Mouse (Mus musculus) spleen, postnatal 36 days (tissue): Measurements from ENCODE around the gene Slc17a8.
"Not testable (repeated sequence)": the region's sequence is repeated elsewhere in the genome, so short reads cannot be mapped to it uniquely, and the experiment has no call there.

ENCODE experiments used
- DNase-seq, 2 experiments: peaks; one replicate each; pipeline ENCODE4 v3.0.0; 2022; ENCODE audit warnings: low spot score in 2 of 2, mixed read lengths in 1 of 2

The Slc17a8 gene

DNA sequence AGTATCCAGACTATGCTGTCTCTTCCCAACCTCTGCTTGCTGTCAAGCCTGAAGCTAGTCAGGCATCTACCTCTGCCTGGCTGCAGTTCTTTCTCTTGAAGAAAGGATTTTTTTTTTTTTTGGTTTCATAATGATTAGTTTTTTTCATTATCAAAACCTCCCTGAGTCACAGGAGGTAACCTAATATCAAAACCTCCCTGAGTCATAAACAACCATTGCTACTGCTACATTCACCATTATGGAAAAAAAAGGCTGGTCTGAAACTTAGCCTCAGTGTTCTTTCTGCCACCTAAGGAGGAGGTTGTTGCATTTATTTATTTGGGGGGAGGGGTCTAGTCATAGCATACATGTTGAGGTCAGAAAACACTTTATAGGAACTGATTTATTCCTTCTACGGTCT, 31.2 kb downstream of the Slc17a8 start:
- no peak for DNase-seq

DNA sequence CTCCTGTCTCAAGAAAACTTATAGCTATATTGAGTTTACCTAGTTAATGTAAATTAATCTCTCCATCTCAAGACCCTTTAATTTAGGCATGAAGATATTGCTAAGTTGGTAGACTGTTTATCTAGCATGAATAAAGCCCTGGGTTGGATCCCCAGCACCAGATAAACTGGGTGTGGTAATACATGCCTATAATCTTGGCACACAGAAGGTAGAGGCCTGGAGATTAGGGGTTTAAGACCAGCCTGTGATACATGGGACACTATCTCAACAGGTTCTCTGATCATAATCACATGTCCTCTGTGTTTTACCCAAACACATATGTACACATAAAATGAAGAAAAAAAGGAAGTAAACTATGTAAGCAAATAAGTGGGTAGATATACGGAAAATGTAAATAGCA, 32.3 kb downstream of the Slc17a8 start:
- no peak for DNase-seq

DNA sequence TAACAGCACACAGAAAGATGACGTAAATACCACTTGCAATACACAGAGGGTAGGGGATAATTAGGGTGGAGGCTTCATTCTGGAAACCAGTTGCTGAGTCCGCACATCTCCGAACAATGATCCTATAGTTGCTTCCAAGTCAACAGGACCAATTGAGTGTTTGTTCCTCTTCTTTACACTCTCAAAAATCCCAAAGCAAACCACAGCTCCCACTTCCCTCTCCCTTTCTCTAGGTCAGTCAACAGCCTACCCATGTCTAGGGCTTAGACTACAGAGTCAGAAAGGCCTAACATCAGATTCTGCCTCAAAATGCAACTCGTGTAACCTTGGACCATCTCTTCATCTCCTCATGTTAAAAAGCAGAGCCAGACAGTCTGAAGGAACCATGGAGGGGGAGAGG, 36.3 kb downstream of the Slc17a8 start:
- DNase-seq, result no peak

DNA sequence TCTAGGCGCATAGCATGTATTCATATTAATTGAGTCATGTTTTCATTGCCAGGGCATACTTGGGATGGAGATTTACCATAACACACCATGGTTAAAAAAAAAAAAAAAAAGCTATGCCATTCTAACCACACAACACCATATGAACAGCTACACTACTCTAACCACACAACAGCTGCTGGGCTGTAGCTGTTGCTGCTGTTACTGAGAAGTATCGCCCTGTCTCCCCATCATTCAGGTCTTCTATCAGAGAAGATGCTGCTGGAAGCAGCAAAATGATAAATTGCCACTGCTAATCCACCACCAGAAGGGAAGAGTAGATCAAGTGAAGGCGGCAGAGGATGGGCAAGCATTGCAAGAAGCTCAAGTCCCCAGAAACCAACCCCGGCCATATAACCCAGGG, 42.3 kb downstream of the Slc17a8 start:
- DNase-seq, result no peak

DNA sequence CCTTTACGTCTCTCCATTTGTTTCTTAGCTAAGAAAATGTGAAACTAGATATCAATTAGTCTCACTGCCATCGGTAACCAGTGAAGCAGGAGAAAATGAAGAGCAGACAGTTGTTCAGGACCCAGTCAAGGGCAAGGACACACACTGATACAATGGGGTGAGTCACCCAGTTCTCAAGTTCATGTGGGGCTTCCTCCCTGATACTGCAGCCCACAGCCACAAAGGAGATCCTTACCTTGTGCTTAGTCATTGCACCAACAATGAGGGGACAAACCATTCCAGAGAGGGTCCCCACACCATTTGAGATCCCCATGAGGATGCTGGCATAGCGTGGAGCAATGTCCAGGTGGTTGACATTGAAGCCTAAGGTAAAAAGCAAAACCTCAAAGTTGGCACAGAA, 43.4 kb downstream of the Slc17a8 start:
- DNase-seq, result no peak

DNA sequence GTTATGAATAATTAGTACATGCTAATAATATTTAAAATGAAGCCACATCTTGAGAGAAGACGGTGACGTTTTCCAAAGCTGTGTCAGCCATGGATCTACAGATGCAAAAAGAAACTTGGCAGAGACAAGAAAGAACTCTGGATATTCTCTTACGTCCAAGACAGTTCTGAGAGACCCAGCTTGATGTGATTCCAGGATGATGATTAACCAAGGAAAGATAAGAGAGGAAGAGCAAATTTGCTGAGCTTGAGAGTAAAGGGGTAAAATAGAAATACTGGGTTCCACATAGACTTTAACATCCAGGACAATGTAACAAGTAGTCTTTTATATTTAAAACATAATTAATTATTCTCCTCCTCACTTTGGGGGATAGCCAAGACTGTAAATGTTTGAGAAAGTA, 47.6 kb downstream of the Slc17a8 start:
- DNase-seq, result no peak

DNA sequence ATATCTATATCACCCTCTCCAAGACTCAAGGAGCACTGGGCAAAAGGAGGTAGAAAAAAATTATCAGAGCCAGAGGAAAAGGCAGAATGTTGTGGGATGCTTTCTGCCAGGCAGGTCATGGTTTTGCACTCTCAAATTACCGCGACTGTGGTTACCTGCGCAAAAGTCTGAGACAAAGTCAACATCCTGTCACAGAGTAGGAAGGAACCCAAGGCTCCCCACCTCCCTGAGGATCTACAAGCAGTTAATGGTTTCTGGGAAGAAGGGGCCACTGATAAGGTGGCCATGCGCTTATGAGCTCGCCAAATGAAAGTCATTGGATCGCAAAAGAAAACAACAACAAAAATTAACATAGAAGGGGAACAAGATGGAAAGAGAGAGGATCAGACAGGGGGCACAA, 48.1 kb downstream of the Slc17a8 start:
- DNase-seq, result no peak

DNA sequence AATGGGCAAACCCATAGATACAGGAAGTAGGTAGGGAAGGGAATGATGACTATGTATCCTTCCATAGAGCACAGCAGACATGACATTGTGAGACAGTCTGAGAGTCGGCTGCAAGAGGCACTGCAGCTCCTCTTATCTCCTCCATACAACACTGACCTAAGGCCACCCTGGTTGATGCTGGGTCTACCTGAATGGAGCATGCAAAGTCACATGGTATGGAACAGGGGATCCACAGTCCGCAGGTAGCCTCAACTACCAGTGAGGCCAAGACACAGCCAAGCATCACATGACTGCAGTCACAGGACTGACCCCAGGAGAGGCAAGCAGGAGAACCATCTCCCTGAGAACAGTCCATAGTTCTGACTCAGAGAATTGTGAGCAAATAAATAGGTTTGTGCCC, 53.7 kb downstream of the Slc17a8 start:
- DNase-seq, result no peak

DNA sequence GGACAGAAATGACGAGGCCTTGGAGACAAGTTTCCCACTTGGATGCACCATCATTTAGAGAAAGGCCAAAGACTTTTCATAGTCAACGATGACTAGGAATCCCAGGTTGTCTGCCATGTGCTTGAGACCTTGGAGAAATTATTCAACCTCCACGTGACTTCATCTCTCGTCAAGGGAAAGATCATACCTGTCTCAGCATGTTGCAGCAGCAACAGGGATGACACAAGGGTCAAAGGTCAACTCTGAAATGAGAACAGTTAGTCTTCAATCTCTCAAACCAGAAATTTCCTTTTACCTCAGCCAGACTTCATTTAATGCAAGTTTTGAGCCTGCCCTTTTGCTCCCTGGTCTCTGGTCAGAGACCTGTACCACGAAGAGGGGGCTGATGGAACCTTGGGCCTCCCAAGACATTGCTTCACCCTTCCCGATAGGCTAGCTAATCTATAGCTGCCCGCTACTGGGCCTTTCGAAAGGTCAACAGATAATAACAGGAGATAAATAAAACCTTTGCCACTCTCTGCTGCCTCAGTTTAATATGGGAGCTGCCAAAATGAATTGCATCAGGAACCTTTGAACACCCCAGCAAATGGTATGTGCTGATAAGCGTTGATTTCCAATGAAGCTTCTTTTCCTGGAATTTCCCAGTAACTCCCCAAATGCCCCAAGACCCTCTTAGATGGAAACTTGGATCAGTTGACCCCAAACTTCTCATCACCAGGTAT, 55.6 kb downstream of the Slc17a8 start:
- DNase-seq, result no peak

DNA sequence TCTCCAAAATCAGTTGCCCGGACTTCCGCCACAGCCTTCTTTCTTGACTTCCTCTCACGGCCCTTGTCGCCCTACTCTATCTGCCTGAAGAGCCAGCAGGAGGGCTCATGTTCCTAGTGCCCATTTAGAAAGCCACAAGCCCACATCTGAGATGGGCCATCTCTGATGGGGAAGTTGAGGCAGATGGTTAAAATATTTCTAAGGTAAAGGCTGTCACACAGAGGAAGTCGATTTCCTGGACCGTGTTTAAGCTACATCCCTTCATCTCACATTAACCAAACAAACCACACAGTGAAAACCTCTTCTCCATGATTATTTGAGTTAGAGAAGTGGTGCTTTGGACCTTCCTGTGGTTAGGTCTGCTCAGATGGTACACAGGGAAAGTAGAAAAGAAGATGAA, 58.9 kb downstream of the Slc17a8 start:
- no peak for DNase-seq

DNA sequence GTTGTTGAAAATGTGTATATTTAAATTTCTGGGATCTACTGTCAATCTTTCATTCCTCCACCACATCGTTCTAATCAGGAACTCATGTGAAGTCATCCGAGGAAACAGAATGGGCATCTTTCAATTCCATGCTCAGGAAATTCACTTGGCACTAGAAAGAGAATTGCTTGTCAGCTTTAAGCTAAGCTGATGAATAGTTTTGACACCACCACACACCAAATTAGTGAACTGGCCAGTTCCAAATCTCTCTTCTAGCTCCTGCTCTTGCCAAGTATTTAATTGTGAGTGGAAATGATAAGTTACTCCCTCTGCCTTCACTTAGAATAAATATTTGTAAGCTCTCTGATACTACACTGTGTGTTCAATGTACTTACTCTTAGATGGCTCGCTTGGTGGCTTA, 61.7 kb downstream of the Slc17a8 start:
- no peak for DNase-seq

DNA sequence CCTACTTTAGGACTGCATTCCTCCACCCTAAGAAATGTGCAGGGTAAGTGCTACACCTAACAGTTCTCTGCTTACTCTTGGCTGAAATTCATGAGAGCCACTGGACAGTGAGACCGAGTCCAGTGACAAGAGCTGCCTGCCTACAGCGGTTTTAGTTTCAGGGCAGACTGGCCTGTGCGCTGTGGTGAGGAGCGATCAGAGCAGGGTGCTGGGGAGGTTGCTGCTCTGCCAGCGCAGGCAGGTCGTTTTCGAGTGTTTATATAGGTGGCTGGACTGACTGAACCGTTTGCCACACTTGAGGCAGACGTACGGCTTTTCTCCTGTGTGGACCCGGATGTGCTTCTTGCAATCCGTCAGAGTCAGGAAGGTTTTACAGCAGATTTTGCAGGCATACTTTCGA, 66.2 kb downstream of the Slc17a8 start:
- DNase-seq, result not testable (repeated sequence)

DNA sequence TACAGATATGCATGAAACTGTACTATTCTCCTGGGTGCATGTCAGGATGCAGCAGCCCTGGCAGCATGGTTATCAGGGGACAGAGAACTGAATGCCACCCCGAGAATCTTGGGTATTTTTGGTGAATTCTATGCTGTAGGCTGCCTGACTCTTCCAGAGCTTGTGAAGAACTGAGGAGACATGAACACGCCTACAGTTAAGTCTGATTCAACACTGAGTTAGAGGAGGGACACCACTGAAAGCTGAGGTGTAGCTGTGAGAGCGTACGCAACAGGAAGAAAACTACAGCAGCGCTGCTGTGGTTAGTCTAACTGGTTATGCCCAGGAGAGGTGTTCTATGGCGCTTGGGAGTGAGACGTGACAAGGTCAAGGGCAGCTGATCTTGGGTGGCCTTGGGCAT, 67.2 kb downstream of the Slc17a8 start:
- DNase-seq, result not testable (repeated sequence)

DNA sequence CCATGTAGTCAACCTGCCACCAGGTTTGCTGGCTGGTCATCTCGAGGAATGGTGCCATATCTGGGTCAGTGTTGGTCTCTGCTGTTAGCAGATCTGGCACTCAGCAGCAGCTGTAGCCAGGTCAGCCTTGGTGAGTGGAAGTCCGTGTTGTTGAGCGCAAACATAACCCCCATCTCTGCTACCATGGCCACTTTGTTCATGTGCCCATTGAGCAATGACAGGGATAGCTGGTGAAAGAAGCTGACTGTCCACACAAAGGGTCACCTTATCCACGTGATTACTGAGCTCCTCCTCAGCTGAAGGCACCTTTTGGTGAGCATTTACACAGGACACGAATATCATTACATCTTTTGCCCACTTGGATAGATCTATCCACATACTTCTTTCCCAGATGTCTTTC, 68.0 kb downstream of the Slc17a8 start:
- DNase-seq, result no peak

DNA sequence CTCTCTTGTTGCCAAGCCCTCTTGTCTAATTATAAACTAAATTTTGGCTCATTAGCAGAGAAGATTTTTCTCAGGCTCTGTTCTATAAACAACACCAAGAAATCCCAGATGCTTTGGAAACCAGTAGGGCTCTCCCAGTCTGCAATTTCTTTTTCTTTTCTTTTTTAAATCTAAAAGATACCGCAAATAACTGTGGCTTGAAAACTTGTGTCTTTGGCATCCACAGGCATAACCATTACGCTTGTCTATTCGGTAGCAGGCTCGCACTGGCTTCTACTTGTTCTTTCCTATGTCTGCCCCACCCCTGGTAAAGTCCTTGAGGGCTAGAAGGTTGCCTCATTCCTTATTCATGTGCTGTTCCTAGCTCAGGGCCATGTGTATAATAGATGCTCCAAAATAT, 69.4 kb downstream of the Slc17a8 start:
- no peak for DNase-seq

DNA sequence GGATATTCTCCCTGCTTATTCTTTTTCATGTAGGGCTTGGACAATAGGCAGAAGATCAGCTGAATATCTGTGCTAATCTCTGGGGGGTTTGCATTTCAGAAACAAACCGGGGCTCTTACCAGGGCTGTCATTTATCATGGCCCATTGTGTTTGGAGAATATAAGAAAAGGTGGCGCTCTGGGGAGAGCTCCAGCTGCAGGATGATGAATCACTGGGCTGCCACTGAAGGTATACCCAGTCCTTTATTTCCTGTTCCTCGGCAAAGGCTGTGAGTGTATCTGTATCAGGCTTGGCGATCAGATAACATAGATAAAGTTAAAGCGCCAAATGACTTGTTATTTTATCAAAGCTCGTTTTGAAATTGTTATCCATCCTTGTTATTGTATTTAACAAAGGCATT, 73.0 kb downstream of the Slc17a8 start:
- DNase-seq, result no peak

DNA sequence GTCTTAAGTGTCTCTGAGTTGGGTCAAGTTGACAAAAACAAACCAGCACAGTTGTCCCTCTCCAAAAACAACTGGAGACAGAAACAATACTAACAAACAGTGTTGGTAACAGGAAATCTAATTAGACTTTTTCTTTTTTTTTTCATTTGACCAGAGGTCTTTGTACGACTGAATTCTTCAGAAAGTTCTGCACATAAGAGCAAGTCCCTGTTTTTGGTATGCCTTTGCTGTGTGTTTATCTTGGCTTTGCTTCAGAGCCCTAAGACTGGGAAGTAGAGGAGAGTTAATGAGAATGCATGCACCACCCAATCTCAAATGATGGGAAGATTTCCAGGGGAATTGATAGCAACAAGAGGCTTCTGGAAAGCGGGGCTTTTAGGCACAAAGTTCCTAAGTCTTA, 74.1 kb downstream of the Slc17a8 start:
- DNase-seq, result no peak

DNA sequence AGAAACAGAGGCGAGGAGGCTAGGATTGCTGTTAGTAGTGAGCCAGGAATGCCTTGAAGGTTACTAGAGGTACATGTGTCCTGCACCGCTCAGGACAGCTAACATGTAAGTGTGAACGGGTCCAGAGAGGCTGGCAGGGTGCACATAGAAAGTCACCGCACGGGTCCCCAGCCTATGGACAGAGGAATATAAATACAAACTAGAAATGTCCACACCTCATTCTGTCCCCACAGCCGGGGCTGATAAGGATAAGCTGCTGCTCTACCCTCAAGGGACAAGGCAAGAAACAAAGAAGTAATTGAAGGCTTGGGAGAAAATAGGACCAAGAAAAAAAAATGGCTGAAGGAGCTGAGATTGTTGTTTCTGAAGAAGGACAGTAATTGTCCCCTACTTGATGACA, 77.2 kb downstream of the Slc17a8 start:
- no peak for DNase-seq

DNA sequence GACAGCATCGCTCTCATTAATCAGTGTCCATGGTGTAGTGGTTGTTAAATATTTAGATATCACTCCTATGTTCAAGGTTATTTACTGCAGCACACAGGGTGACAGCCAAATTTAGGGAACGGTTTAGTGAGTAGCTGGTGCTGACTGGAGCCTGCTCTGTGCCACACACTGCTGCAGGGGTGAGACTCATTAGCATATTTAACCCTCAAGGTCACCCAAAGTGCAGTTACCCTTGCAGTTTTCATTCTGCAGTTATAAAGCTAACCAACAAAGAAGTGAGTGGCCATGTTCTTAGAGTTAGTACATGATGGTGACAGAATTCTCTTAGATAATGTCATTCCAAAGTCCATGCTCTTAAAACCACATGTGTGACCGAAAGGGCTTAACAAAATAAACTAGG, 78.7 kb downstream of the Slc17a8 start:
- DNase-seq, result no peak

DNA sequence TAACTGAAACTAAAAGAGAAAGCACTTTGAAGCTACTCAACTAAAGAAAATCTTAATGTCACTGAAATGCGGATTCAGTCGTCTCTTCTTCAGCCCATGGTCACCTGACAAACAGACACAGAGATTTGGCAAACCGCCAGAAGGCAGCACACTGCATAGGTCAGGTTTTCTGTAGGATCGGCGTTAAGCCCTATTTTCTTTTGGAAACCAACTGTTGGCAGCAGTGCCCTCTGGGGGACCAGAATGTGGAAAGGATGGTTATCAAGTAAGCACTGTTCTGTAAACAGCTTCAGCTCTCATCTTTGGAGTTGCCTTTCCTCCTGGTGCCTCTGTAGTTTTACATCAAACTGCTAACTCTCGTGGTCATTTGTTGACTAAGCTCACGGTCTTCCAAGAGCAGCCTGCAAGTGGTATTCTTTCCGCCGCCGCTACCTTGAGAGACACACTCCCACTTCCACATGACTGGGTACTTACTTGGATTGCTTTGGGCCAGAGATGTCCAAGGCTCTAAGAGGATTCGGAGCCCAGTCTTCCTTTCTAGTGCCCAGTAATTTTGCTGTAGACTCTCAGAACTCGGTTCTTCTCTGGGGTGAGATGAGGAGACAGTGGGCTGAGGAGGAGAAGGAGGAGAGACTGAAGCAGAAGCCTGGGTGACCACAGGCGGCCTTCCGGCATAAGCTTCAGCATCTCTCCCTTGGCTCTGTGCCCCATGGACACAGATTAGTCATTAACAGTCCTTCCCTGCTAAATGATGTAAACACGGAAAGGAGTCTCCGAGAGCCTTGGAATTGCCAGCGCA, 87.9 kb downstream of the Slc17a8 start, which contains the start of gene Nr1h4:
Gene Nr1h4 (minus strand): TSS at position 657 of the 799 bp plus-strand sequence.
- no peak for DNase-seq

DNA sequence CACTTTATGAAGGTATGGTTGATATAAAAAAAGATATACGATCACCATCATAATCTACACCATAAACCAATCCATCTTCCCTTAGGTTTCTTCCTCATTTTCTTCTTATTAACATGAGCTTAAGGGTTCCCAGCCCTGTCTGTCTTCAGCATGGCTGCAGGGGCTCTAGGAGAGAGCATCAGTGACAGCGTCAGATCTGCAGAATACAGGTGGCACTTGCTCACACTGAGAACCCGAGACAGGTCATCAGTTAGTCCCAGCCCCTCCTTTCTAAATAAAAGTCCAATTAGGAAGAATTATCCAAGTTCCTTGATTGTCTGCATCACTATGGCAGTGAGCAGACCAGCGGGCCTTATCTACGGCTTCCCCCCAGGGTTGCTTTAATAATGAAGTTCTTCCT, 88.6 kb downstream of the Slc17a8 start:
- DNase-seq, result no peak

DNA sequence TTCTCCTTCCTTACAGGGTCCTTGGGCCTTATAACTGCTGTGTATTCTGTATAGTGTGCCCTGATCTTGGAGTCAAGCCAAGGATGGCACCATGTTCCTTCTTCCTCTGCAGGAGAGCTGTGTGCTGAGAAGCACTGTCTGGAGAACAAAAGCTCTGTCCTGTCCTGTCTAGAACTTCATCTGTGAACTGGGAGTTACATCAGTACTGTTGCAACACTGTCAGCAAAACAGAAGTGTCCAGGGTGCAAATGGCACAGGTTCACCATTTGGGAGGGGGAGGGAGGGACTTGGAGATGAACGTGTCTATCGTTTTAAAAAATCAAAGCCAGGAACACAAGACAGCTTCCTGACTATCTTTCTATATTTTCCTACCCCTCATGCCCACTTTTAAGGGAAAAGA, 89.1 kb downstream of the Slc17a8 start:
- no peak for DNase-seq

DNA sequence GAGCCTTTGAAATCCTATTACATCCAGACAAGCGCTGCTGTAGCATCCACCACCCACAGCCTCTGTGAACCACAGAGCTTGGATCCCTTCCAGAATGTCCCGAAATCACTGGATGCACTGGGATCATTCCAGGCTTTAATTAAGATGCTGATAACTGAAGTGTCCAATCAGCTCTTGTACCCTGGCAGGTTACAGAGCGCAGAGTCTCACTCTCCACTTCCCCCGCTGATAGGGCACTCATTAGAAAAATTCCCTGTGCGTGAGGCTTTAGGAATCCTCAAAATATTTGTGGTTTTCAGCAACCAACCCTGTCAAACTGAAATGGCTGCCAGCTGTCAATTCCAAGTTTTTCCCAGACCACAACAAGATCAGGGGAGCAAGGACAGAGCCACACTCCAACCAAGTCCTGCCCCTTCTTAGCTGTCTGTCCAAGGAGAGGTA, 89.8 kb downstream of the Slc17a8 start:
- no peak for DNase-seq
